Mouse (Mus musculus) effector memory CD4-positive, alpha-beta T cell, adult 5 months (primary cell): ENCODE measurements around the gene Tssc4. TPM values are rescaled to one million over a fixed set of nuclear protein-coding genes. Genes with fewer than 3 reads are reported as not detected.

Experiments
- polyA plus RNA-seq: library from polyadenylated mRNA; unstranded; fragments of 100-300 nt; shearing (Covaris generic); gene quantifications from one replicate; pipeline ENCODE4 v1.2.1, GENCODE M21; 2017

Tssc4 gene
- polyA plus RNA-seq: 18.9 TPM

DNA sequence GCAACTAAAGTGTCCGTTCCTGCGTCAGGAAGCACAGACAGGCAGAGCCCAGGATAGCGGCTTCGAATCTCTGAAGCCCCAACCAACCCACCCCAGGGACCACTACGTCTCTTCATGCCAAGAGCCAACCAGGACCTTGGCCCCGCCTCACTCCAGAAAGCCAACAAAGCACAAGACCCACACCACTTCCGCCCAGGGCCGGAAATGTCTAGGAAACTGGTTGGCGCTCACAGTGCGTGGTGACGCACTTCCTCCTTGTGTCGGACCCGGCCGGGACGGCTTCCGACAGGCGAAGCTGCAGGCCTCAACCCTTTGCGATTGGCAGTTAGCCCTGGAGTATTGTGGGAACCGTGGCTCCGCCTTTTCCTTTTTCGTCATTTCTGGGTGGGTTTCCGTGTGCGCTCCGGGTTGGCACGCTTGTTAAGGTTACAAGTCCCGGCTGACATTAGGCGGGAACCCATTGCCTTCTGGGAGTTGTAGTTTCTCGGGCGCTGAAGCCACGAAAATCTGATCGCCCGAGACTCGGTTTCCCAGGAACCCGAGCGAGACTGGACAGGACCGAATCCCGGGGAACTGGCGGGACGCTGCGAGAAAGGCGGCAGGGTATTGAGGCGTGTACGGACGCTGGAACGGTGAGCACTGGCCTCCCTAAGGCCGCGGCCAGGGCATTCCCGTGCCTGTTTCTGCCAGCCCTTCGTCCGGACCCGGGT, at the start of gene Tssc4:
Tssc4 (plus strand) TSS at position 368 of the 710 bp plus-strand sequence.

DNA sequence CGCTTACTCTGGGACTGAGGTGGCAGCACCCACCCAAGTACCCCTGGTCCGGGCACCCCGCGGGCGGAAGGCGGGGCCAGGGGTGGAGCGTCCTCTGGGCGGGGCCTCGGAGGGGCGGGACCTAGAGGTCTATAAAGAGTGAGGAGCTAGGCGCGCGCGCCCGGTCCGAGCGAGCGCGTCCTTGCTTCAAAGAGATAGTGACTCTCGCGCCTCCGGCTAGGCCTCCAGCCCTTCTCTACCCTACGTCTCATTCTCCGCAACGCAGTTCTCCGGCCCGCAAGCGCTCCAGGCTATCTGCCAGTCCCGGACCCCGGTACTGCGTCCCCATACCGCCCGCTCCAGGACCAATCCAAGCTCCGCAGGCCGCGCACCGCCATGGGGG, 16.4 kb upstream of the Tssc4 start, which contains the start of gene Cd81:
Cd81 (plus strand) TSS at position 114 of the 382 bp plus-strand sequence.

DNA sequence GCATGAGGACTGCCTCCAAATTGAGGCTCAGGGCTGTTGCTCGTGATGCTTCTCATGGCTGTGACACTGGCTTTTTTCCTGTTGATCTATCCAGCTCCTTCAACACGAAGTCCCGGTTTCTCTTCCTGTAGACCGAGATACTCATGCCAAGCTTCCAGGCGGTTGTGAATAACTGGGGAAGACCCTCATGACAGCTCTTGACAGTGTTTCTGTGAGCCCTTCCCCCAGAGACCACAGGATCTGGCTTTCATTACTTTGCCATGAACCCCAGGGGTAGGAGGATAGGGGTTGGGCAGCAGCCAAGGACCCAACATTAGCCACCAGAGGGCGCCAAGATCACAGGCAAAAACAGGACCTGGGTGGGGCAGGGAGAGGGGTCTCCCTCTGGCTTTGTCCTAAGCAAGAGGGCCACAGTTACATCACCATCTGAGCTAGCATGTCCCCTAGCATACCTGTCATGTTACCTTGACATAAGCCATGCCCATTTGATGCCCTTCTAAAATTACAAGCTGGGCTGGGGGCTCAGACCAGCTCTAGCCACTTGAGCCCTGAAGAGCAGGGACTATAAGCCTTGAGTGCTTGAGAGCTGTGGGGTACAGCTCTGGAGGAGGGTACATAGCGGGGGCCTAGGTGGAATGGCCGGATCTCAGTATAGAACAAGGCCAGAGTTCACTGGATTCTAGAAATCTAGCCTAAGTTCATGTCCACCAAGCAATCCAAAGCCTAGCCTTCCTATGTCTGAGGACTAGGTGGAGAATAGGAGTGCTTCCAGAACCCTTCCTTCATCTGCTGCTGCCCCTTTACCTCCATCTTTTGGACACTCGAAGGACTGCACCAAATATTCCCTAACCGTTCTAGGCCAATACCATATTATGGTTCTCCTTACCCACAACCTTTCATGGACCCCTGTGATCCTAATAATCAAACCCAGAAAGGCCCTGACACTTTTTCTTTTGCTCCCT, 25.8 kb downstream of the Tssc4 start, which contains the start of gene Trpm5:
Trpm5 (minus strand) TSS at position 51 of the 962 bp plus-strand sequence.

GRCm38 (mm10) chr7:143106062-143106461, 37.0 kb downstream of the Tssc4 start, which contains the start of gene Kcnq1:
Kcnq1 (plus strand) TSS chr7:143106362.

Other genes starting within 250 kb of the Tssc4 start
- not detected for gene Th, start 138.1 kb upstream of the Tssc4 start, polyA plus RNA-seq
- 0.31 TPM for gene Ascl2, start 100.0 kb upstream of the Tssc4 start, polyA plus RNA-seq
- gene Tspan32, start 64.2 kb upstream of the Tssc4 start, polyA plus RNA-seq: 96.9 TPM
- gene Cd81, start 16.5 kb upstream of the Tssc4 start, polyA plus RNA-seq: 28.6 TPM
- gene Trpm5, start 25.4 kb downstream of the Tssc4 start, polyA plus RNA-seq: not detected
- gene Kcnq1, start 37.1 kb downstream of the Tssc4 start, polyA plus RNA-seq: not detected